Mouse (Mus musculus) forebrain, embryonic 12.5 days (tissue): Measurements from ENCODE around the gene Spock1. TPM values are rescaled to one million over a fixed set of nuclear protein-coding genes. Genes with fewer than 3 reads are reported as not detected.

Source experiments
- ATAC-seq: fragments of 200-750 bp; cut with Nextera tagmentation; 2 replicates; pipeline ENCODE4 v1.8.0; 2017; ENCODE audit warnings: moderate TSS enrichment; ENCODE audit not compliant: low FRiP score
- H3K27ac ChIP-seq: fragments of 300-500 bp; sonication (generic); 2 replicates; pipeline ENCODE4 v1.5.1; 2016; ENCODE audit warnings: mild to moderate bottlenecking
- H3K27me3 ChIP-seq: fragments of 300-500 bp; sonication (generic); 2 replicates; pipeline ENCODE4 v1.6.1; 2016; ENCODE audit warnings: mild to moderate bottlenecking
- H3K36me3 ChIP-seq: fragments of 300-500 bp; sonication (generic); replicated peaks from 2 replicates; pipeline ENCODE4 v1.6.1; 2016; ENCODE audit warnings: mild to moderate bottlenecking
- H3K4me1 ChIP-seq: fragments of 300-500 bp; sonication (generic); 2 replicates; pipeline ENCODE4 v1.6.1; 2016
- H3K4me2 ChIP-seq: fragments of 300-500 bp; sonication (generic); 2 replicates; pipeline ENCODE4 v1.6.1; 2016; ENCODE audit warnings: mild to moderate bottlenecking, moderate library complexity
- H3K4me3 ChIP-seq: fragments of 300-500 bp; sonication (generic); replicated peaks from 2 replicates; pipeline ENCODE4 v1.5.1; 2016; ENCODE audit warnings: mild to moderate bottlenecking
- H3K9ac ChIP-seq: fragments of 300-500 bp; sonication (generic); 2 replicates; pipeline ENCODE4 v1.6.1; 2016; ENCODE audit warnings: mild to moderate bottlenecking
- H3K9me3 ChIP-seq: fragments of 300-500 bp; sonication (generic); 2 replicates; pipeline ENCODE4 v1.6.1; 2016
- WGBS: fragments of 180-500 bp; shearing (Covaris S2); methylation state at CpG from one replicate; pipeline ENCODE4 v1.1.7; 2016; 5-methylcytosine and 5-hydroxymethylcytosine counted together
- polyA plus RNA-seq: library from polyadenylated mRNA; unstranded; fragments of >200 nt; fragmentation: Nextera tagmentation; extraction: Ambion mirVana; gene quantifications from 2 replicates; pipeline ENCODE4 v1.2.1, GENCODE M21; 2016

Gene Spock1
- polyA plus RNA-seq, 1 experiment from 2014 or later: 9.5 TPM

GRCm38 (mm10) chr13:57428840-57429239, 479.3 kb downstream of the Spock1 start:
- no peak for ATAC-seq
- H3K9me3 ChIP-seq: no peaks in the 10 kb centered on the region
- H3K4me3 ChIP-seq: no peak overlapping the region
- no peaks in the 10 kb centered on the region for H3K27me3 ChIP-seq
- H3K36me3 ChIP-seq: no peaks in the 10 kb centered on the region
- 0 out of 2 replicates have a peak, but pooled peaks cover 3% of the 10 kb centered on the region for H3K4me1 ChIP-seq
- WGBS: 75% methylated on average over 14 of the region's 14 CpGs
- no peak overlapping the region for H3K27ac ChIP-seq
- no peak overlapping the region for H3K9ac ChIP-seq
- no peak overlapping the region for H3K4me2 ChIP-seq

- Histone ChIP-seq H3K27me3 (no peaks in the 10 kb centered on the region), H3K27ac (no peak overlapping the region), H3K4me1 (no peaks in the 10 kb centered on the region), H3K9ac (no peak overlapping the region), H3K9me3 (no peaks in the 10 kb centered on the region), H3K4me2 (no peak overlapping the region), H3K36me3 (no peaks in the 10 kb centered on the region), H3K4me3 (no peak overlapping the region)
- WGBS: 87% methylated on average over 5 of the region's 5 CpGs
- ATAC-seq: no peak
Measured at GRCm38 (mm10) chr13:57418781-57419180, 489.4 kb downstream of the Spock1 start.

- Histone ChIP-seq H3K27me3 (no peaks in the 10 kb centered on the region), H3K4me1 (no peaks in the 10 kb centered on the region), H3K36me3 (no peaks in the 10 kb centered on the region), H3K27ac (no peak overlapping the region), H3K4me3 (no peak overlapping the region), H3K9ac (no peak overlapping the region), H3K9me3 (no peaks in the 10 kb centered on the region), H3K4me2 (no peak overlapping the region)
- no peak for ATAC-seq
- 100% methylated on average over 1 of the region's 1 CpGs for WGBS
Measured at GRCm38 (mm10) chr13:57414716-57415115, 493.4 kb downstream of the Spock1 start.

- no peaks in the 10 kb centered on the region for H3K36me3 ChIP-seq
- ATAC-seq: no peak
- H3K27me3 ChIP-seq: no peaks in the 10 kb centered on the region
- no peaks in the 10 kb centered on the region for H3K9me3 ChIP-seq
- 94% methylated on average over 4 of the region's 4 CpGs for WGBS
- H3K27ac ChIP-seq: no peak overlapping the region
- H3K4me2 ChIP-seq: no peak overlapping the region
- no peaks in the 10 kb centered on the region for H3K4me1 ChIP-seq
- H3K4me3 ChIP-seq: no peak overlapping the region
- no peak overlapping the region for H3K9ac ChIP-seq
Measured at GRCm38 (mm10) chr13:57407666-57408065, 500.5 kb downstream of the Spock1 start.

GRCm38 (mm10) chr13:57402386-57402785, 505.7 kb downstream of the Spock1 start:
- H3K4me3 ChIP-seq: no peak overlapping the region
- no peak for ATAC-seq
- WGBS: 86% methylated on average over 7 of the region's 7 CpGs
- no peak overlapping the region for H3K4me2 ChIP-seq
- H3K9me3 ChIP-seq: no peaks in the 10 kb centered on the region
- H3K27ac ChIP-seq: no peak overlapping the region
- H3K4me1 ChIP-seq: no peaks in the 10 kb centered on the region
- no peaks in the 10 kb centered on the region for H3K36me3 ChIP-seq
- H3K27me3 ChIP-seq: no peaks in the 10 kb centered on the region
- no peak overlapping the region for H3K9ac ChIP-seq

- Histone ChIP-seq H3K9ac (no peak overlapping the region), H3K27me3 (0 out of 2 replicates have a peak, but pooled peaks cover 3% of the 10 kb centered on the region), H3K4me3 (no peak overlapping the region), H3K4me1 (no peaks in the 10 kb centered on the region), H3K4me2 (no peak overlapping the region), H3K36me3 (no peaks in the 10 kb centered on the region), H3K9me3 (no peaks in the 10 kb centered on the region), H3K27ac (no peak overlapping the region)
- no peak for ATAC-seq
- WGBS: 91% methylated on average over 14 of the region's 14 CpGs
Measured at GRCm38 (mm10) chr13:57372141-57372700, 535.9 kb downstream of the Spock1 start.

Other genes with a start within 250 kb of the Spock1 start
- 3.9 and 4.3 TPM in 2 replicates for gene Klhl3, start 205.3 kb upstream of the Spock1 start, polyA plus RNA-seq
- gene Hnrnpa0, start 220.2 kb upstream of the Spock1 start, polyA plus RNA-seq: 69.5 and 75.3 TPM in 2 replicates
- gene Idnk, start 249.3 kb upstream of the Spock1 start, polyA plus RNA-seq: 54.7 and 59.5 TPM in 2 replicates